Mouse (Mus musculus) heart, postnatal 0 days (tissue): ENCODE data around the gene Psmb9.

Experiments
- CTCF ChIP-seq: IDR thresholded peaks from 2 replicates; pipeline ENCODE4 v1.5.1; 2016; ENCODE audit warnings: antibody characterized with exemption, control low read depth, low read depth
- EP300 ChIP-seq: IDR thresholded peaks from 2 replicates; pipeline ENCODE4 v1.6.1; 2016; ENCODE audit warnings: antibody characterized with exemption, low read depth

DNA sequence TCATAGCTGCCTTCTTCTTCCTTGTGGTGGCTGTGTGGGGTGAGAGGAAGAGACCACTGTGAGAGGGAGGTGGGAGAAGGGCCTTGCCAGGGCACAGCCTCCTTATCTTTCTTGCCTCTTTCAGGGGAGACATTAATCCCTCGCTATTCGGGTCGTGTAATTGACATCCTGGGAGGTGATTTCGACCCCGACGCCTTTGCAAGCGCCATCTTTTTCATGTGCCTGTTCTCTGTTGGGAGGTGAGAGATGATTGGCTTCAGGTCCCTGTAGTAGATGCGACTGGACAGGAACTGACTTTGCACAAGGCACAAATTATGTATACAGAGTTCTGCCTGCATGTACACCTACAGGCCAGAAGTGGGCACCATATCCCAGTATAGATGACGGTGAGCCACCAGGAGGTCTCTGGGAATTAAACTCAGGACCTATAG, 18.2 kb upstream of the Psmb9 start:
- TF ChIP-seq EP300 (no peak), CTCF (peak; percentile 58)
